Mouse (Mus musculus) large intestine, adult 2 months (tissue): ENCODE measurements around the gene Gramd2. TPM values are rescaled to one million over a fixed set of nuclear protein-coding genes. Genes with fewer than 3 reads are reported as not detected.

Source experiments
- DNase-seq: peaks from one replicate; pipeline ENCODE4 v3.0.0-alpha.2; 2012; ENCODE audit warnings: low read depth, low spot score
- WGBS: fragments of 180-500 bp; shearing (Covaris S2); methylation state at CpG from one replicate; pipeline ENCODE4 v1.1.7; 2018; 5-methylcytosine and 5-hydroxymethylcytosine counted together
- polyA plus RNA-seq: library from polyadenylated mRNA; depleted of rRNA; stranded (reverse); fragments of >200 nt; gene quantifications from 2 replicates; pipeline ENCODE4 v1.2.3, GENCODE M21; 2012

Gene Gramd2
- polyA plus RNA-seq, 1 experiment, result 3.7 TPM

DNA sequence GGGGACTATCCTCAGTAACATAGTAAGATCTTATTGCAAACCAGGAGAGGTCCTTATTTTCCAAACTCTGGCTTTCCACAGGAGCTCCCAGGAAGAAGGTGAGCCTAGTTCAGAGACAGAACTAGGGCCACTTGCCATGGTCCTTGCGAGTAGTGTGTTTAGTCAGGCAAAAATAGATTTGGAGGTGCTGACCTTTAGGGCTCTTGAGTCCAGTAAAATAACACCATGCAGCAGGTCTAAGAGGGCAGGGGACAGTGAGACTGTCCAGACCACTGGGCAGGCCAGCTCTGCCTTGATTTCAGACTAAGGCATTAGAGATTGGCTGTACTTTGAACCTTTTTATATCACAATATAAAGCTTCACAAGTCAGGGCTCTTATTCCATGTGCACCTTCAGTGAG is 13.1 kb upstream of the Gramd2 start:
- no peak for DNase-seq
- 73% methylated on average over 1 of the region's 1 CpGs for WGBS

DNA sequence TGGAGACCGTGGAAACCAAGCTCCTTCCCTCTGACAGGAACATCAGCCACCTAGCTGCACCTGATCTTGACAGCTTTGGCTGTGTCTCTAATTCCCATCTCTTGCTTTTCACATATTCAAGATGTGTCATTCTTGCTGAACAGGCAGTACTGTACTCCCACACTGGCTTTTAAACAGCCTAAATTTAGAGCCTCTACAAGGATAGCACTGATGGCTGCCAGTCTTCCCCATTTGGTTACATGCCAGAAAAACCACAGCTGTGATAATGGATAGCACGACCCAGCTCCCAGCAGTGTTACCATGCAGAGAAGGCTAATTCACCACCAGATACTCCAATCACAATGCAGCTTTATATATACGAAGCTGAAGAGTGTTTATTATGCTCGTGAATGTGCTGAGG is 12.7 kb upstream of the Gramd2 start:
- 21% methylated on average over 4 of the region's 4 CpGs for WGBS
- DNase-seq, result no peak

DNA sequence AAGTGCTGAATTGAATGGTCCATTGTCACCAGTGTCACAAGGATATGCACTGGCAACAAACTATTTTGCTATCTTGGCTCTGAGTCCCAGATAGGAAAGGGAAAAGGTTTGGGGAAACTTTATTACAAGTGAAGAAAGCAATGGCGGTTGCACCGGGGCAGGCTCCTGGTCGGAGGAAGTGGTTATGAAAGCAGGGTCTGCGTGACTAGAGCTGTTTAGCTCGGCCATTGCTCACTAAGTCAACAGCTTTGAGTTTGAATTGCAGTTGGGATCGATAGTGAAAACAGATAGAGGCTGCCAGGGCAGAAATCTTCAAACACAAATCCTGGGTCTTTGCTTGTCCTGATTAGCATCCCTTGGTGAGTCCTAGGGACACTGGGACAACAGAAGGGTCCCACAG is 12.0 kb upstream of the Gramd2 start:
- 25% methylated on average over 6 of the region's 6 CpGs for WGBS
- no peak for DNase-seq

DNA sequence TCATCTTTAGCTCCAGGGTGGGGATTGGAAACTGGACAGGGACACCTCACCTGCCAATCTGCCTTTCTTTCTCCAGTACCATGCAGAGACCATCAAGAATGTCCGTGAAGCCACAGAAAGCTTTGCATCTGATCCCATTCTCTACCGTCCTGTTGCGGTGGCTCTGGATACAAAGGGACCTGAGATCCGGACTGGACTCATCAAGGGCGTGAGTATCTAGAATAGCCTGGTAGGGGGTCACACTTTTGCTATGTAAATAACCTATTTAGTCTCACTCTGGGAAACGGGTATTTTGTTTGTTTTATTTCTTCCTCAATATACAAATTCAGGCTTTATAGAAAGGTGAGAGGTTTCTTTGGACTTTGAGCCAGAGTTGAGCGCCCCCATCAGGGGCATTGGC is 11.5 kb upstream of the Gramd2 start:
- DNase-seq, result no peak
- WGBS, result 84% methylated on average over 7 of the region's 7 CpGs

DNA sequence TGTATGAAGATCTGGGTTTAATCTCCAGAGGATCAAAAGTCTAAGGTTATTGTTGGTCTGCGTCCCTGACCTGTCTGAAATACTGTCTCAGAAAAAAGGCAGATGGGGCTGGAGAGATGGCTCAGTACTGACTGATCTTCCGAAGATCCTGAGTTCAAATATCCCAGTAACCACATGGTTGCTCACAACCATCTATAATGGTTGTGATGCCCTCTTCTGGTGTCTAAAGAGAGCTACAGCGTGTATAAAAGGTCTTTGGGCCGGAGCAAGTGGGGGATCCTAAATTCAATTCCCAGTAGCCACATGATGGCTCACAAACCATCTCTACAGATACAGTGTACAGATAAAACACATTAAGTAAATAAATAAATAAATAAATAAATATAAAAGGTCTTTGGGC is 10.8 kb upstream of the Gramd2 start:
- 72% methylated on average over 4 of the region's 4 CpGs for WGBS
- no peak for DNase-seq

DNA sequence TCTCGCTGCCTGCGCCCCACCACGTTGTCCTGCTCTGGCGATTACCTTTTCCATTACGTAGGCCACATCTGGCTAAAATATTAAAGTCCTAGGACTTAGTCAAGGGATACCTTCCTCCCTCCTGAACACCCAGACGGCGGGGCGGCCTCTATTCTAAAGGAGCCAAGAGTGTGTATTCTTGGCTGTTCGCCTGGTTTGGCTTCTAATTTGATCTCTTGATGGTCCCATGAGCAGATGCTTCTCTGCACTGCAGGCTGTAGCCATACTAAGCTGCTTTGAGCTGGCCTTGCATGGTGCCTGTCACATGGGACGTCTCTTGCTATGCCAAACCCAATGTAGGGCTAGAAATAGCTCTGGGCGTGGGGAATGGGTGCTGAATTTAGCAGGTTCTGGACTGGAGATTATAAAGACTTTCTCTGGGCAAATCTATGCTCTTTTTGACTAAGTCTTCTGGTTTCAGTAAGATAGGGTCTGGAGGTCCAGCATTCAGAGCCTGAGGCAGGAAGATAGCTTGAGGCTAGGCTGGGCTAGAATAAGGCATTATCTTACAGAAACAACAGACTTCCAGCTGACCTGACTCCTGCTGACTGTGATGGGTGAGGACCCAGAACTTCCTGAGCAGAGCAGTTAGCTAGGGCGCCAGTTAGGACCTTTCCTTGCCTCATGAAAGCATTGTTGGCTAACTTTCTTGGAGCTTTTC is 7.6 kb upstream of the Gramd2 start:
- 85% methylated on average over 12 of the region's 12 CpGs for WGBS
- no peak for DNase-seq

DNA sequence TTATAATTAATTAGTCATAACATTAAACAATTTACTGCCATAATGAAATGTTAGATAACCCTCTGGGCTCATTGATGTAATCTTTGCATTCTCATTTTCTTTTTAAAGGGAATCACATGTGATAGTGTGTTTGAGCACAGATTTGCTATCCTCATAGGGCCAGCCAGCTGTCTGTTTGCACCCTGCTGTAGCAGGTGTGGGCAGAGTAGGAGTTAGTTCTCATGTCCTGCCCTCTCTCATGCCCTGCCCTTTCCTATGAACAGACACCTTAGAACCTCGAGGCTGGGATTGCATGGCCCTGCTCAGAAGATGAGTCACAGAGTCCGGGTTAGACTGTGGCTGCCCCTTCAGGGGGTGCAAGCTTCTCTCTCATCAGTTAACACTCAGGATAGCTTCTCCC is 6.5 kb upstream of the Gramd2 start:
- DNase-seq, result no peak
- 36% methylated on average over 2 of the region's 2 CpGs for WGBS

DNA sequence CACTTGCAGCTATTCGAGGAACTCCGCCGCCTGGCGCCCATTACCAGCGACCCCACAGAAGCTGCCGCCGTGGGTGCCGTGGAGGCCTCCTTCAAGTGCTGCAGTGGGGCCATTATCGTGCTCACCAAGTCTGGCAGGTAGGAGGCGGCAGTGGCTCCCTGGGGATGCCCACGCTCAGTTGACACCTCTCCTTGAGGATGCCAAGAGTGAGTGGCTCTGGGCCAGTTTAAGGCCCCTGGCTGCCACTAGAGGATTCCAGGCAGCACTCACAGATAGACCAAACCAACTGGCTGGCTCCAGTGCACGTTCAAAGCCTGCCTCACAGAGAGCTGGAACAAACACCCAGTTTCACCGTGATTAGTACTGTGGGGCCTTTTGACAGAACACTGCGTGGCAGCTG is 4.3 kb upstream of the Gramd2 start:
- no peak for DNase-seq
- WGBS, result 90% methylated on average over 14 of the region's 14 CpGs

DNA sequence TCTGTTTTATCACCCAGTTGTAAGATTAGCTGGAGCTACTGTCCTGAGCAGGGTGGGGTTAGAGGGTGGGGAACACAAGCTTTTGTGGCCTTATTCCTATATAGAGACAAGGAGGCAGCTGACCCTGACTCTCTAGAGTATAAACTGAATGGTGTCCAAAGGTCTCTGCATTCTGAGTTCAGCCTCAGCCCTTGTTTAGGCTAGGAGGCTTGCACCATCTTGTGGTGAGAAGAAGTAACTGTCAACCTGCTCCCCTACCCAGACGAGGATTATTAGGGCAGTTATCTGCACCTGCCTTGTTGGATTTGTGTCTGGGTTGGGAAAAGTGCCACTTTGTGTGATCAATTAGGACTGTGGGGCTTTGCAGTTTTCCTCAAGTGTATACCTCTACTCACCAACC is 1.6 kb upstream of the Gramd2 start:
- WGBS, result 0% methylated on average over 1 of the region's 1 CpGs
- DNase-seq, result no peak

DNA sequence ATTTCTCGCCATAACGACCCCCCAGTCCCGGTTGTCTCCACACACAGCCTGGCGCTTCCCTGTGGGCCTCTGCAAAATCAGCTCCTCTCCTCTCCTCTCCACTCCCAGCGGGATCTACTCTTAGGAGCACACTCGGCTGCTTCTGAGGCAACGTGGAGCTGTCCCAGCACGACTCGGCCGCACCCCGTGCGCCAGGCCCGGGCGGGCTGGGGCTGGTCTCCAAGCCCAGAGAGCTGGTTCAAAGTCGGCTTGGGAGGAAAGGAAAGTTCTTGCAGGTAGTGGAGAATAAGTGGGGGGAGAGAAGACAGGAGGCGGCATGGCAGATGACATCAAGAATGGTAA is 561 bp downstream of the Gramd2 start:
- DNase-seq, result no peak
- 15% methylated on average over 16 of the region's 16 CpGs for WGBS

DNA sequence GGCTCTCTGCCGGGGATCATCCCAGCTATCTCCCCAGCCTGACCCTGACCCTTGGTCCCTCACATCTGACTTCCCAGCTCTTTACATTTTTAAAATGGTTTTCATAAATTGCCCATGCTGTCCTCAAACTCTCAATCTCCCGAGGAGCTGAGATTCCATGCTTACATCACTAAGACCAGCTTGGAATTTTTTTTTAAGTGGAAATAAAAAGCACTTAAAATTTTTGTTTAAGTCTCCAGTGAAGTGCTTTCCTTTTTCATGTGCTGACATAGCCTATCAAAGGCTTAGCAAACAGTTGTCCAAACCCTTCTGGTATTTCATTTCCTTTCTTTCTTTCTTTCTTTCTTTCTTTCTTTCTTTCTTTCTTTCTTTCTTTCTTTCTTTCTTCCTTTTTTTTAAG is 4.1 kb downstream of the Gramd2 start:
- 48% methylated on average over 2 of the region's 2 CpGs for WGBS
- no peak for DNase-seq

DNA sequence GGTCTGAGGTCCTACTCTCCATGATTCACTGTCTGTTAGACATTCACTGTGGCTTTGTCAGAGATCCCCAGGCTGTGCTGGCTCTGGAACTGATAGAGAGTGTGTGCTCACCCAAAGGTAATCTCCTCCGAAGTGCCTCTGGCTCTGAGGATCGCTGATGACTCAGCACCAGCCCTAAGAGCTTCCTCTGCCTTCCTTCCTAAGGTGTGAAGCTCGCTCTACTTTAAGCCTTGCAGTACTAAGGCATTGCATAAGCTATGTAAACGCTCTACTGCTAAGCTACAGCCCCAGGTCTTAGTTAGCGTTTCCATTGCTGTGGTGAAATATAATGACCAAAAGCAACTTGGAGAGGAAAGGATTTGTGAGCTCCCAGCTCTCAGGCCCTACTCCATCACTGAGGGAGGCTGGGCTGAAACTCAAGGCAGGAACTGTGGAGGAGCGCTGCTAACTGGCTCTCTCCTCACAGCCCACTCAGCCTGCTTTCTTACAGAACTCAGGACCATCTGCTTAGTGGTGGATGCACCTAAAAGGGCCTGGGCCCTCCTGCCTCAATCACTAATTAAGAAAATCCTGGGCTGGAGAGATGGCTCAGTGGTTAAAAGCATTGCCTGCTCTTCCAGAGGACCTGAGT is 7.6 kb downstream of the Gramd2 start:
- 30% methylated on average over 6 of the region's 6 CpGs for WGBS
- DNase-seq, result no peak

DNA sequence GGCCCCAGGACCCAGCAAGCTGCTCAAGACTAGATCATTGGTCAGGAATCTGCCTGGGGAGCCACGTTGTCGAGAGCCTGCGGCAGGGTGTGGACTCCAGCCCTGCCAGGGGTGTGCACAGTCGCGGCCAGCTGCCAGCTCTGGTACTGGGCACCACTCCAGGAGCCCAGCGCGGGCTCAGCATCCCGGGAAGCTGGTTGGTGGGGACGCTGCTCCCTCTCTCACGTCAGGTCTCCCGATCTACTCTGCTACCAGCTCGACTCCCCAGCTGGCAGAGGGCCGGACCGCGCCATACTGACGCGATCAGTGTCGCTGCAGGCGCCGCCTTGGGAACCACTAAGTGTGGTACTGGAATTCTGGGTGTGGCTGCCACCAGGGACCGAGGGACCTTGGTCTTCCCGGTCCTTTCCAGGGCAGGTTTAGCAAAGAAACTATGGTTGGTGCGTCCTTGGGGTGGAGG is 11.7 kb downstream of the Gramd2 start:
- DNase-seq, result peak; percentile 74
- 4% methylated on average over 23 of the region's 23 CpGs for WGBS

DNA sequence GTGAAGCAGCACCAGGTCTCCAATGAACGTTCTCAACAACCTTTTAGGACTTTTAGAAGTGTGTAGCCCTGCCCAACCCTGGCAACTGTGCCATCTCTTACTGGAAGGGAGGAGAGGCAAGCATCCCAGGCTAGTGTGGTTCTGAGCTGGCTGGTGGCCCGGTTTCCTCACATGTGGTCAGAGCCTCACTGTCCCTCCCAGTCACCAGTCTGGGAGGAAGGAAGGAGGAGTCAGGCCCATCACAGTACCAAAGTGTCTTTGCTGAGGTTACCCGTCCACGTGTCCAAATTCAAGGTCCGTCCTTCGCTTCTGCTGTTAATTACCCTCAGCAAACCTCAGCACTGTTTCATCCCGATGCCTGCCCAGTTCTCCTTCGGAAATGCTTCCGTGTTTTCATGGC is 12.2 kb downstream of the Gramd2 start:
- whole genome bisulfite sequencing, result 14% methylated on average over 9 of the region's 9 CpGs

DNA sequence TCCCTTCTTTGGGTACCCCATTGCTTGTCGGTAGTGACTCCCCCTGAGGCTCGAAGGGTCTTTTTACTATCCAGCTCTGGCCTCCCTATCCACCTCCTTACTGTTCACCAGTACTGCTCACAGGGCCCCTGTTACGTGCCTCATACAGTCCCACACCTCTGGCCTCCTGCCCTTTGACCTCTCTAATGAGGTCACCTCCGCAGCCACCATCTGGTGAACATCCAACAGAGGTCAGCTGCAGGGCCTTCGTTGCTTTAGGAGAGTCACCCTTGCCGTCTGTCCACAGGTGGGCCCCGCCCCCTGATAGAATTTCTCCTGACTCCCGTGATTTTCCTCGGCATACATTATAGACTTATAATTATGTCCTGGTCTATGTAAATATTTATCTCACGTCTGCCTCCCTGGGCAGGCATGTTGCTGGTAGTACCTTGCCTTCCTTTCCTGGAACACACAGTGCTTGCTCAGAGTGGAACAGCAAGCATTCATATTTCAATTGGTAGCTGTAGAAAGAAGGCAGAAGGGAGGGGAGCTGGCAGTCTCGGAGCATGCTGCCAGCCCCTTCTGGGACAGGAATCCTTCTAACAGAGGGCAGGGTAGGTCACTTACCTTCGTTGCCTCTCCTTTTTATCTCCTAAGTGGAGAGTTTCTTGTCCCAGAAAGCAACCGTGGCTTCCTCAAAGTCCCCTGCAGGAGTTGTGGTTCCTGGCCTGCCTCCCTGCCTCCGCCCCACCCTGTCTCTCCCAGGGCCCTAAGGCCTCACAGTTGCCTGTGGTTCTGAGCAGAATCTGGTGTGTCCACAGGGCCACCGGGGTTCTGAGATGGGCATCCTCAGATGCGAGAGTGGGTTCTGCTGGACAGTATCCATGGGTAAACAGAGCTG is 14.9 kb downstream of the Gramd2 start:
- 33% methylated on average over 16 of the region's 16 CpGs for WGBS
- DNase-seq, result no peak

More for the DNA sequence above, 12.2 kb downstream of the Gramd2 start:
- DNase-seq, result no peak

DNA sequence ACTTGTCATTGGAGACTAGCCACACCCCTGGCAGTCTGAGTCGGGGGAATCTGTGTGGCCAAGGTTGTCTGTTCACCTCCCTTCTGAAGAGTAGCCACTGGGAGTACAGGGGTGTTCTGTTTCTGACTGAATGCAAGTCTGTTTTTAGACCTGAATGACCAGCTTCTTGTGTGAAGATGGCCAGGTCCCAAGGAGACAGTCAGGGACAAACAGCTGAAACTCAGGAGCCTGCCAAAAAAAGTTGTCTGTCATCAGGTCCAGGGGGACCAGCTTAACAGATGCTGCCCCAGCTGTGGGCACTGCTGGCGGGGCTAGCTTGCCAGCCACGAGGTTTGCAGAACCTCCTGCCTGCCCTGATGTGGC is 15.5 kb downstream of the Gramd2 start:
- 30% methylated on average over 3 of the region's 3 CpGs for WGBS
- DNase-seq, result no peak

DNA sequence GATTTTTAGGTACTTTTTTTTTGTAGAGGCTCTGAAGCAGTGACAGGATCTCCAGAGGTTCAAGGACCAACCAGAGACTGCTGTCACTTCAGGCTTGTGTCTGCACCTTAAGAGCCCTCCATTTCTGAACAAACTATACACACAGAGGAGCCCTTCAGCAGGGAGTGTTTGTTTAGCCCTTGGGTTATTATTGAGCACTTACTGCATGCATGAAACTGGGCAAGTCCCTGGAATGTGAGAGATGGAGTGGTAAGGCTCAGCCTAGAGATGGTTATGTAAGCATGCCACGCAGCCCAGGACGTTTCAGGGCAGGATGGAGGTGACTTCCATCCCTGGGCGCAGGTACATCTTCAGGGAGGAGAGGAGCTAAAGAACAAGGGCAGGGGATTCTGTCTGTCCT is 16.4 kb downstream of the Gramd2 start:
- WGBS, result 88% methylated on average over 3 of the region's 3 CpGs
- DNase-seq, result no peak

DNA sequence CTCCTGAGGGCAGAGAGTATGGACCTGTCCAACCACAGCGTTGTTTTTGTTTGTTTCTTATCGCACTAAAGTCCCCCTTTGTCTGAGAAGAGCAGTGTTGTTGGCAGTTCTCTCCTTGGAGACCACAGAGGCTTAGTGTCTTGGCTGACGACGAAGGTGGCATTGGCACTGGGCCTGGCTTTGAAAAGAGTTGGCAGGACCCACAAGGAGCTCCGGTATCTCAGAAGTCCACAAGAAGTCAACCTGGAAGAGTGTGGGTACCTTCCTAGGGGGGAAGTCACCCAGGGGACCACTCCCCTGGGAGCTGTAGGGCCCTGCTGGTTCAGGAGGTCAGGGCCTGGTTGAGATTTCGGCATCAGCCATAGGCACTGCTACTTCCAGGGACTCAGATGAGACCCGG is 21.1 kb downstream of the Gramd2 start:
- 84% methylated on average over 7 of the region's 7 CpGs for WGBS
- no peak for DNase-seq

DNA sequence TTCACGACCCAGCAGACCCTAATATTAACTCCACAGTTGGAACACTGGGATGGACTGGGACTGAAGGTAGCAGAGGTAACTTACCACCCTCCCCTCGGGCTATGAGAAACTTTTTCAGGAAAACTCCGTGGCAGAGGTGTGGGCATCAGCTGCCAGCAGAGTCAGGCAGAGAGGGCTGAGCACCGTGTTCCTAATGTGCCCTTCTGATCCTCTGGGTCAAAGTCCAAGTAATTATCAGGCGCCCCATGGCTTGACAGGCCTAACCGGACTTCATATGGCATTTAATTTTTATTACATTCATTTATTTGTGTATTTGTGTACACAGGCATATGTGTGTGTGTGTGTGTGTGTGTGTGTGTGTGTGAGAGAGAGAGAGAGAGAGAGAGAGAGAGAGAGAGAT is 23.2 kb downstream of the Gramd2 start:
- no peak for DNase-seq
- WGBS, result 30% methylated on average over 6 of the region's 6 CpGs

DNA sequence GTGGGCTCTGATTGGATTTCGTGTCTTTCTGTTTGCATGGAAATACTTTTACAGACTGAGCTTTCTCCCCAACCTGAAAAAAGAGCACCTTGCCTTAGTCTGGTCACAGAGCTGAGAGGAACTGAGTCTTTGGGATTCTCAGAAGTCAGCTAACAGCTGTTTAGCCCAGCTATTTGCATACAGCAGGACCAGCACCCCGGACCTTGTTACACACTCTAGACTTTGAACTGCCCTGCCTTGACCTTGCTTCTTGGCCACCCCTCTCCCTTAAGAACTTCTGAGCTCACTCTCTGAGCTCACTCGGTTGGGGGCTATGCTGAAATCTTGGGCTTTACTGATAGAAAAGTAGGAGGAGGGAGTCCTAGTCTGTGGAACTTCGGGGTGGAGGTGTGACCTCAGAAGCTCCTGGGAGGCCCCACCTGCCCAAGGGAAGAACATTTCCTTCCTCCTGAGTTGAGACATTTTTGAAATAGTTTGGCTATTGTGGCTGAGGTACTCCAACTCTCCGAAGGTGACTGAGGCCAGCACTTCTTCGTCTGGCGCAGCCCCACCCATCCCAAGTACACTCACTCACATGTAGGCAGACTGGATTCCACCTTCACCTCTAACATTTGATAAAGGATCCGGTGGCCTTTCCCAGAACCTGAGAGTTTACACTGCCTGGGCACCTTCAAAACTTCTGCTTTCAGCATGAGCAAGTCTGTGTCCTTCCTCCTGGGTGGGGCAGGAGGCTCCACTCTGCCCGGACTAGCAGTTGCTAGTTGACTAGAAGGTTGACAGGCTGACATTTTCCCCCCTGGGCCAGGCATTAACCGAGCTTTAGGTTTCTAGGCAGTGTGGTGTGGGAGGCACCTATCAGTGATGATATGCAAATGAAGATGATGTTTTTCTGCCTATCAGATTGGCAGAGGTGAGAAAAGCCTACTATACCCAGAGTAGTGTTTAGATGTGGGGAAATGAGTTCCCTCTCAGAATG is 27.2 kb downstream of the Gramd2 start:
- no peak for DNase-seq
- 35% methylated on average over 10 of the region's 10 CpGs for WGBS
